Mouse (Mus musculus): ENCODE measurements around the gene Lrp8.
A peak's percentile ranks its signal among the peaks of the same experiment; 100 is the strongest.

The Lrp8 gene

DNA sequence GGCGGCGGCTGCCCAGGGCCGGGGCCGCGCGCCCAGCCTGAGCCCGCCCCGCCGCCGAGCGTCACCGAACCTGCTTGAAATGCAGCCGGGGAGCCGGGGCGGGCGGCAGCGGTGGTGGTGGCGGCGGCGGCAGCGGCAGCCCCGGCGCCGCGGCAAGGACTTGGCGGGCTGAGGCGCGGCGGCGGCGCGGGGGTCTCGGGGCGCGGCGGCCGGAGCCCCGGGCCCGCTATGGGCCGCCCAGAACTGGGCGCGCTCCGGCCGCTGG, at the start of gene Lrp8:
Gene Lrp8, plus strand, starts transcription at position 77 of the 265 bp plus-strand sequence.
- no peak for DNase-seq

DNA sequence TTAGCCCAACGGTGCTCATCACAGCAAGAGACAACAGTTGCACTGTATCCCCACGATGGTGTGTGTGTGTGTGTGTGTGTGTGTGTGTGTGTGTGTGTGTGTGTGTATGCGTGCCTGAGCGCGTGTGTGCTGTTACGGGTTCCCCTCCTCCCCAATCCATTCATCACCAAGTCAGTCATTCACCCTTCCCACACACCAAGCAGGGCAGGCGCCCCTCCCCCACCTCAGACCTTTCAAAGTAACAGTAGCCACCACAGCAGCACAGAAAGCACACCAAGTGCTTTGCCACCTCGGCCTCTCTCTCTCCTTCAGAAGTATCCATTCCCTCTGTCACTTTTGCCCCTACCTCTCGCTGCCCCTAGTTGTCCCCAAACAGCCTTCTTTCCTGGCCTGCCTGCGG, 45.8 kb upstream of the Lrp8 start:
- DNase-seq: no peak

DNA sequence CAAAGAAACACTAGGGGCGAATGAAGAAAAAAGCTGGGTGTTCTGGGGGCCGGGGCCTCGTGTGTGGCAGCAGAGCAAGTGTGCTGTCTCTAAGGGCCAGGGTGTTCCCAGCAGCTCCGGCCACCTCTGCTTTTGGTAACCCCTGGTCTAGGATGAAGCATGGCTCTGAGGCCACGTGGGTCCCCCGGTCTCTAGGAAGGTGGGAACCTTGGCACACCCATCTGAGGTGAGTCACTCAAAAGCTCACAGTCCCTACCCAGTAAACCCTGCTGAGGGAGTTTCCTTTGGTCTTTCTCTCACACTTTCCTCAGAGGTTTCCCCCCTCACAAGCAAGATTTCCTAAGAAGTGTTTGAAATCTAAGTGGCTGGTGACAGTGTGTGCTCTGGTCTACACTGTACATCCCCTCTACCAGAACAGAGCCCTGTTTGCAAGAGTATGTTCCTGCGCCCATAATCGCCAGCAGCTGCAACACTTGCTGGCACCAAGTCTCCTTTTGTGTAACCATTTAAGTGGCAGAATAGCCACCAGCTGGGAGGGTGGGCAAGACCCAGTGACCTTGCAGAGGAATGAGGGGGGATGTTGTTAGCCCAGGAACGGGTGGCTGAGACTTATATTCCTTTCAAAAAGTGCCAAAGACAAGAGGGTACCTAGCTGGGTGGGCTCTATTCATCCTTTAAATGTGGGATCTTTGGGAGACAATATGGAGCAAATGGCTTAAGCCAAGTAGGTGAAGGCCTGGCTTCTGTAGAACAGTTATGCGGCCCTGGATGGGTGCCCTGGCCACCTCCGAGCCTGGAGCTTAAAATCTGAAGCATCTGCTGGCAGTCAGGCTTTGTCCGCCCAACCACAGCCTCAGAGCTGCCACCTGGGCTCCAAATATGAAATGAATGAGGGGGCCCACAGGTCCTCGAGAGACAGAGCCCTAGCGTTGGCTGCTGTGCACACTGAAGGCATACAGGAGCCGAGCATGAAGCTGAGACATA, 44.3 kb upstream of the Lrp8 start:
- DNase-seq: no peak

DNA sequence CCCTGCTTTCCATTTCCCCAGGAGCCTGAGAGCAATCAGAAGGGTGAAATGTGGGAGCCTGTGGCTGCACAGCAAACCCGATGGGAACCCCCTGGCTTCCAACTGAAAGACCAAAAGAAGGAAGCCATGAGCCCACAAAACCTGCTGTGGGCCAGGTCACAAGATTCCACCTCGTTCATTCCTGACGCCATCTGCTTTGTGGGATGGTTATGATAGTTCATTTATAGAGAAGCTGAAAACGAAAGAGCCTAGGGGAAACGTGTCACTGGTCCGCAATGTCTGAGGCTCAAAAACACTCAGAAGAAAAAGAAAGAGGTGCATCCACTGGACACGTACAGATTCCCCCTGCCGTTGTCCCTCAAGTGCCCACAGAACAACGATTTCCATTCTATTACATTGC, 43.1 kb upstream of the Lrp8 start:
- no peak for DNase-seq

DNA sequence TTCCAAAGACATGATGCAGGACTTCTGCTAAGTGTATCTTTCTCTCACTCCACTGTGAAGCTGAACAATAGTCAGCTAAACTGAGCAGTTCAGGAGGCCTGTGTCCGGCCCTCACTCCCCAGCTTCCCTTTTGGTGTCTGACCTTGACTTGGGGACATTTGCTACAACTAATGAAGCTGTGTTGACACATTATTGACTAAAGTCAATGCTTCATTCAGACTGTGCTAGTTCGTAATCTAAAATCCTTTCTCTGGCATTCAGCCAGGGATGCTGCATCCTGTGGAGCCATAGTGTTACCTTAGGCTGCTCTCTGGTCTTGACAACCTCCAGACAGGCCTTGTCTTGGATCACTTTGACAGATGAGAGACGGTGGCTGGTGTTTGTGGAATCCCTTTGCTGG, 39.1 kb upstream of the Lrp8 start:
- DNase-seq: no peak

DNA sequence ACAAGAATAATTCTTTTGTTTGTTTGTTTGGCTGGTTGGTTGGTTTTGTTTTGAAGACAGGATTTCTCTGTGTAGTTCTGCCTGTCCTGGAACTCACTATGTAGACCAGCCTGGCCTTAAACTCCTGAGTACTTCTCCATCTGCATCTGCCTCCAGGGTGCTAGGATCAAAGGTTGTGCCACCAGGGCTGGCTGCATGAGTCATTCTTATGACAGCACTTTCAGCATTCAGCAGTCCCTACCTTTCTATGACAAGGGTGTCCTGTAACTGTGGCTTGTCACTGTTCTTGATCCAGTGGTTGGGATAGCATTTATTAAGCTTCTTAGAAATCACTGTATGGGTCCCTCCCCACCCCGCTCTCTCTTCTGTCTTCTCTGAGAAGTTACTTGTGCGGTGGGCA, 38.5 kb upstream of the Lrp8 start:
- no peak for DNase-seq

DNA sequence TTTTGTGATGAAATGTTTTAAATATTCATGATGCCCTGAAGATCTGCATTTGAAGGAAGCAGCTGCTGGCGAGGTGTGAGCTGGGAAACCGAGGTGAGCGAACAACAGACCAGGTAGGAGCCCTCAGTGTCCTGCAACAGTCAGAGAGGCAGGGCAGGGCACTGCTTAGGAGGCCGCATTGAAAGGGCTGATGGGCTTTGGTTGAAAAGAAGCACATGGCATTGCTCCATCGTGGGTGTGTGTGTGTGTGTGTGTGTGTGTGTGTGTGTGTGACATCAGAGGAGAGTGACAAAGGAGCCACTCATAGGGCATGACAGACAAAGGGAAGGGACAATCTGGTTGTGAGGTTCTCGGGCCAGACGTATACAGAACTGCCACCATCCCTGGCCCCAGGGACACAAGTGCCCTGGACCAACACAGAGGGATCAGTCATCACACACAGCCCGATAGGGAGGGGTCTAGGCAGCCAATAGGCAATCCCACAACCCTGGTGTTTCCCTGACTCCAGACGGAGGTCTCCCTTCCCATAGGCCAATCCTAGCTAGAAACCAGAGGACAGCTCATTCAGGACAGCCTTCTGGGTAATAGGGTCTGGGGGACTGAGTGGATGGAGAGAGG, 36.8 kb upstream of the Lrp8 start:
- no peak for DNase-seq

DNA sequence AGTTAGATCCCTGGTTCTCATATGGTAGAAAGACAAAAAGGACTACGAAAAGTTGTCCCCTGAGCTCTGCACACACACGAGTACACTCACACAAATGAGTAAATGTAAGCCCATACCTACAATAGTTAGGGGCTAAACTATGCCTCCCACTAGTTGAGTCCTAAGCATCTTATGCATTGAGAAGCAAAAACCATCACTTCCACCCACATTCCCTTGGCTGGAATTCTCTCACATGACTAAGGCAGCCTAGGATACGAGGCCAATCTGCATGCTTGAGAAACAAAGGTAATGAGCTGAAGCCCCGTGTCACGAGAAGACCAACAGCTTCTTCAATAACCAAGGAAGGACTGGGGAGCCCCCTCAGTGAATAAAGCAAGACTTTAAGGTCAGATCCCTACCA, 35.9 kb upstream of the Lrp8 start:
- DNase-seq: no peak

DNA sequence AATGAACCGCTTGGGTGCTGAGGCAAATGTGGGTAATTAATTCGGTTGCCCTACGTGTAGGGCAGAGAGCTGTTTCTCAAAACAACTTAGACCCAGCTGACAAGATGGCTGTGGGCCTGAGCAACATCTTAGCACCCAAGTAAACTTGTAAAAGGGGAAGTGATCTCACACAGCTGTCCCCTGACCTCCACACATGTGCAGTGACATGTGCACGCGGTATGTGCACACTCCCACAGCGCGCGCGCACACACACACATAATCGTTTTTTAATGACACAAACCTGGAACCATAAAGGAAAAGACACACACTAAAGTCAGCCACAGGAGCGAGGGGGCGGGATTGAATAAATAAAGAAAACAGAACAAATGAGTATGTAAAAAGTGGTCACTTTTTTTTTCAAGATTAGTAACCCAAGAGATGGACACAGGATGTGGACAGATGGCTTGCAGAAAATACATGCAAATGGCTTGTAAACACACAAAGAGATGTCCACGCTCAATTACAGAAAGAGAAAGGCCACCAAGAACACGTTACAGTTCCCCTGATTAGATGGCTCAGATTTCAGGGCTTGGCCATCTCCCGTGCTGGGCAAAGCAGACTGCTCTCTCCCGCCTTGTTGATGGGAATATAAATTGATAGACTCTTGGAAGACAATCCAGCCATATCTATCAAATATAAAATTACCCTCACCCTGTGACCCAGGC, 29.8 kb upstream of the Lrp8 start:
- no peak for DNase-seq

DNA sequence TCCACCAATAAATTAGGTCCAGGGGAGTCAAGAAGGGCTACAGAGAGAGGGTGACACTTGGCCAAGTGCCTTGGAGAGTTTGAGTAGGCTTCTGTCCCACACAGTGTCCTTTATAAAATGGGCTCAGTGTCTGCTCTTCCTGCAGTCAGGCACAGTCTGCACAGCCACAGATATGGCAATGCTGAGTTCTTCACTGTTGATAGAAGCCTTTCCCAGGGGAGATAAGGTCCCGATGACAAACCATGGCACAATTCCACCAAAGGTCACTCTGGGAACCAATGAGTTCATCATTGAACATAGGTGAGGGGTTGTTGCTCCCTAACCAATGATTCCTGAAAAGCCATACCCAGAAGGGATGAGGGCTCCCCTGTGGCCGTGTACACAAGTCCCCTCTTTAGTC, 27.2 kb upstream of the Lrp8 start:
- DNase-seq: no peak

DNA sequence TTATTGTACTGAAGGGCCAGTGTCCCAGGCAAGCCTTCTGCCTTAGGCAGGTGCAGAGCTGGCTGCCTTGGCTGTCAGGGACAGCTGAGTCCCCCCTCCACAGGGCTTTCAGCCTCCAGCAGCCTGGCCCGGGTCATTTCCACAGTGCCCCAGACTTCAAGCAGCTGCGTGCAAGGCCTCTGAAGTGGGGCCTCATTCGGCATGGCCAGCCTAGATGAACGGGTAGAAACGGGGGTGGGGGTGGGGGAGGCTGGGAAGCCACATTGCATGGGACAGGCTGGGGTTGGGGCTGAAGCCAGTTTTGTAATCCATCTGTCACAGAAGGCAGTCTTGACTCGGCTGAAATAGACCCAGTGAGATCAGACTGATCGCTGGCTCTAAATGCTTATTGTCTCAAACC, 26.4 kb upstream of the Lrp8 start:
- DNase-seq: no peak

DNA sequence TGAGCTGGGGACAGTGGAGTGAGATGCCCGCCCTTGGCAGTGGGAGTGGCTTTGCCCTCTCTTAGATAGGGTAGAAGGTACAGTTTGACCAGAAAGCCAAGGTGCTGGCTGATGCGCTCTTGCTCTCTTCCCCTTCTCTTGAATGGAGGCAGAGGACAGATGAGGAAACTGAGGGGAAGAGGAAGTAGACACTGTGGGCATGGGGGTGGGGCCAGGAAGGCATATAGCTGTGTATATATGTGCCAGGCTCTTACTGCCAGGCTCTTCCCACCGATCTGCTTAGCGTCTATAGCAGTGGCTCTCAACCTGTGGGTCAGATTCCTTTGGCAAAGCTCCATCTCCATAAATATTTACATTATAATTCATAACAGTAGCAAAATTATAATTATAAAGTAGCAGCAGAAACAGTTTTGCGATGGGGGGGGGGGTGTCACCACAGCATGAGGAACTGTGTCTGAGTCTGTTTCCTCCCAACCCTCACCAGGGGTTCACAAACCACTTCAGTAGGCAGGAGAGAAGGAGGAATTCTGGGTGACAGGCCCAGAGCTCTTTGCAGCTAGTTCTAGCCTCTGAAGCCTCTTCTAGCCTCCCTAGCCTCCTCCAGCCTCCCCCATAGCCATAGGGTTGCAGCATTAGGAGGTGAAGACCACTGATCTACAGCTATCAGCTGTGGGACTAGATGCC, 24.9 kb upstream of the Lrp8 start:
- DNase-seq: no peak

DNA sequence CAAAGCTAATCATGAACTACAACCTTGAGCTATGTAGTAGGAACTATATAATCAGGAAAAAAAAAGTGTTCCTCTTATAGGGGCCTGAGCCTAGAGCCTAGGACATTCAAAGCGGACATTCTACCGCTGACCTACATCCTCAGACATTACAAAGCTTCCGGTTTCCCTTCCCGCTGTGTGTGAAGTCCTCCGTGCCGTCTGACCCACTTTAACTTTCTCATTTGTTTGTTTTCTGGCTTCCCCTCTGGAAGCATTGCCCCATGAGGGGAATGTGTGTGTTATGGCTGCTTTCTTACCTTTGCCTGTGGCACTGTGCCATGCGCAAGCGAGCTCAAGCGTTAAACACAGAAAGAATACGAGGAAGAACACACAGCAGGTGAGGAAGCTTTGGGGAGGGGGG, 18.5 kb upstream of the Lrp8 start:
- no peak for DNase-seq

DNA sequence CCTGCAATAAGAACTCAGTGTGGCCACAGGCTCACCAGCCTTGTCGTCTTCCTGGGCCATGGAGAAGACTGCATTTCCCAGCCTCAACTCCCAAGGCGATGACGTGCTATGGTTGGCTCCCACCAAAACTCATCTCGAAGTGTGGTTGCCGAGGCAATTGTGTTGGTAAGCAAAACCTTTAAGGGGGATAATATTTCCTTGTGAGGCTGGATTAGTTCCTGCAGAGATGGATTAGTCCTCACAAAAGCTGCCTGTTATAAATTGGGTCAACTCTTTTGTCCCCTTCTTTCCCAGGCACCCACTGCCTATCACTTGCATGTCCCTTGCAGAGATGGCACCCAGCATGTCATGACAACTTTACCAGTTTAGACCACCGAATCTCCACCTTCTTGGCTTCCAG, 13.2 kb upstream of the Lrp8 start:
- no peak for DNase-seq

DNA sequence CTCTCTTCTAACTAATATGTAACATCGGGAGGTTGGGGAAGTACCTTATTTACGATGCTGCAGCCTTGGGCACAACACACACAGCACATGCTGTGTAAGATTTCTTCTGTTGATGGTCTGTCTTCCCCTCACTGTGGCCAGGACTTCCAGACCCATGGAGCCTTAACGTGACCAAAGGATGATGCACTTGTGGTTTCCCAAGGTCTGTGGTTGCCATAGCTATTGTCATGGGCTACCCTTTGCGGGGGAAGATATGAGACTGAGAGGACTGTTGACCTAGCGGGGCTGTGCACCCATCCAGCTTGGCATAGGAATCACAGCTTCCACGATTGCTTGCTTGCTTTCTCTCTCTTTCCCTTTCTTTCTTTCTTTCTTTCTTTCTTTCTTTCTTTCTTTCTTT, 1.3 kb upstream of the Lrp8 start:
- no peak for DNase-seq

DNA sequence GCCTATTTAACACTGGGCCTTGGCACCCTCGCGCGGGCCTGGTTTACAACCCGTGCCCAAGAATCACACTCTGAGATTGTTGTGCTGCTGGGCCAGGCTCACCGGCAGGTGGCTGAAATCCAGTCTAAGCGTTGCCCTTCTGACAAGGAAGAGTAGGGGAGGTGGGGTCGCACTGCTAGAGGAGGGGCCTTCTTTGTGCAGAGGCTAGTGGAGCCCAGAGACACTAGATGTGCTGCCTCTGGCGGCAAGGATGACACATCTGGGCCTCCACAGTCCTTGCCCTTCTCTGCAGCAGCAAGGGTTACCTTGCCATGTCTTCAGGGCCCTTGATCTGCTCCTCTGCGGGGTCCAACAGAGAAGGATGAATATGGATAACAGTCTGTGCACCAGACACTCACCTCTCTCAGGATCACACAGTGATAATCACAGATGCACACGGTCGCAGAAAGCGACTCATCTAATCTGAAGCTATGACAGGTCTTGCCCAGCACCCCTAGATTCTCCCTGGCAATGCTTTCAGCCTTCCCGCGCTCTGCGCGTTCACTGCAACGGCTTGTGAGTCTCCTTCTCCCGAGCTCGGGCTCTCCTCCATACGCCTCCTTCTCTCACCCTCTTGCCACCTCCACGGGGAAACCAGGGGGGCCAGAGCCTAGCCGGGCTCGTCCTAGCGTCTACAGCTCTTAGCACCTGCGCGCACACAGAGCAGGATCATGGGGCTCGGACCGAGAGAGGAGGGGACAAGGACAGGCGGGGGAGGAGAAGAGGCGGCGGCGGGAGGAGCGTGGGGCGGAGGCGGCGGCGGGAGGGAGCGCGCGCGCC, 486 bp upstream of the Lrp8 start:
- DNase-seq: peak; percentile 83

DNA sequence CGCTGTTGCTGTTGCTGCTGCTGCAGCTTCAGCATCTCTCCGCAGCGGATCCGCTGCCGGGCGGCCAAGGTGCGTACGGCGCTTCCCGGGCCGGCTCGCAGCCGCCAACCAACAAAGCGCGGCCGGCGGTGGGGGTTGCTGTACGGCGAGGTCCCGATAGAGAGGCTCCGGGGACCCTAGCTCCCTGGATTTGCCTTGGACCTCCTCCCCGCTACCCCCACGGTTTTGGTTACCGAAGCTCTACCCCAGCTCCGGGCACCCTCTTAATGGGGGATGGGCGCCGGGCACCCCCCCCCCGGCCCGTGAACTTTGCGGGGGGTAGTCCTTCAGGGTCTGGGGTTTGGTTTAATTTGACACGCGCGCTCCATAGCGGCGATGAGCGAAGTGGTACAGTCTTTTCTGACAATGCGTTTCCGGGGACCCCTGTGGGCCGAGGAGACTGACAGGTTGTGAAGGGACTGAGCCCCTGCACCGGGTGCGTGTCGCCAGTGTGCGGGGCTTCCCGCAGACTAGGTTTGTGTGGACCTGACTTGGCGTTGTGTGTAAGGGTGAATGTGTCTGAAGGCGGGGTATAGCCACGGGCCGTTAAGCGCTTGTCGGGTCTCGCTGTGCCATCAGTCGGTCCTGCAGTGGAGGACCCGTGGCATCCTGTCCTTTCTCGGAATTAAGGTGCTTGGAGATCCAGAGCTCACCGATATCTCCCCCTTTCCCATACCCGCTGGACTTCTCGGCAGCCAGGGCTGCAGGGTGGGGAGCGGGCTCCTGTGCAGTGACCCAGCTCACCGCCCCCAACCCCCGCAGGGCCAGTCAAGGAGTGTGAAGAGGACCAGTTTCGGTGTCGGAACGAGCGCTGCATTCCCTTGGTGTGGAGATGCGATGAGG, 630 bp downstream of the Lrp8 start:
- peak; percentile 54 for DNase-seq

DNA sequence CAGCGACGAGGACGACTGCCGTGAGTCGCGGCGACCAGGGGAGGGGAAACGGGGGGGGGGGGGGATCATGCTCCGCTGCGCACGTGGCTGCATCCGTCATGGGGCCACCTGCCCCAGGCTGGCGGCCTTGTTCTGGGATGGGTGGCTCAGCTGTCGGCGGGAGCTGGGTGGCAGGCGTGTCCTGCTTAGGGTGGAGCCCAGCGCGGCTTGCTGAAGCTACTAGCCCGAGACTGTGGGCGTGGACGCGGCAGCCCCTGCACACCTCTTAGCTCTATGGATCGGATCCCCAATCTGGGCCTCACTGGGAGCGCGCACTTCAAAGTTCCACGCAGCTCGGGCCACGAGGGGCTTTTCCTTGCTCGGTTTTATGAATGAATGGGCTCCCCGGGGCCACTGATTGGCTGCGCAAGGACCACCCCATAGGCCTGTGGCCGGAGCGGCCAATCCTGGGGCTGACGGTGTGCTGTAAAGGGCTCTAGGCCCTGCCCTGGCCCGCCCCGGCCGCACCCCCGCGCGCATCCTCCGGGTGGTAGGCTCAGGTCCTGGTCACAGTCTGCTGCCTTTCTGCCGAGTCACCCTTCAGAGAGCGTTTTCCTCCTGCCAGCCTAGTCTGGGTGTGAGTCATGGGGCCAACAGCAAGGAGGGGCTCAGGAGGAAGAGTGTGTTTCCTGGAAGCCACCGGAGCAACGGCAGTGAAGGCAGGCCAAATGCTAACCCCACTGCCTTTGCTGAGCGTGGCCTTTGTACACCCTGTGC, 1.5 kb downstream of the Lrp8 start:
- peak; percentile 70 for DNase-seq

DNA sequence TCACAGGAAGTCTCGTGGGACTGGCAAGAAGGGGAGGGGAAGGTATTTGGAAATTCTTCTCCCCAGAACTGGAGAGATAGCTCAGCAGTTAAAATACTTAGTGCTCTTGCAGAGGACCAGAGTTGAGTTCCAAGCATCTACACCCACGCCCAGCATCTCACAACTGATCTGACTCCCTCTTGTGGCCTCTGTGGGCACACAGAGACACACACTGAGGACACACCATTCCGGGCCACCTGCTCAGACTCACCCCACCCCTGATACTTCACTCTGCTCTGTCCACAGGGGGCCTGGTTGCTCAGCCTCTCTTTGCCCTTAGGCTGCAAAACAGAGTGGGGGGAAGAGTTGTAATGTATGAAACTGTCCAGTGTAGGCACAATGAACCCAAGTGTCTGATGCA, 3.4 kb downstream of the Lrp8 start:
- DNase-seq: no peak

DNA sequence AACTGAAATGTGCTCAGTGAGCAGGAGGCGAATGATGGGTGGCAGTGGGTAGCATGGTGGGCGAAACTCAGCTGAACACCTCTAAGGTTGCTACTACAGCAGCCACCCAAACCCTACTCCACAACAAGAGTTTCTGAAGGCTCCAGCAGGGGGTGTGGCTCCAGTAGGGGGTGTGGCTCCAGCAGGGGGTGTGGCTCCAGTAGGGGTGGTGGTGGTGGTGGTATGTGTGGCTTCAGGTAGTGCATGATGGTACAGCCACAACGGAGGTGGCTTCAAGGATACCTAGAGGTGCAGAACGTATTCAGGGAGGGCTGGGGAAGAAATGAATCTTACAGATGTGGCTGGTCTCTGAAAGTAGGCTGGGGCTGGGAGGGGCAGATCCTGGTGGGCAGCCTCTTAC, 5.7 kb downstream of the Lrp8 start:
- DNase-seq: no peak

DNA sequence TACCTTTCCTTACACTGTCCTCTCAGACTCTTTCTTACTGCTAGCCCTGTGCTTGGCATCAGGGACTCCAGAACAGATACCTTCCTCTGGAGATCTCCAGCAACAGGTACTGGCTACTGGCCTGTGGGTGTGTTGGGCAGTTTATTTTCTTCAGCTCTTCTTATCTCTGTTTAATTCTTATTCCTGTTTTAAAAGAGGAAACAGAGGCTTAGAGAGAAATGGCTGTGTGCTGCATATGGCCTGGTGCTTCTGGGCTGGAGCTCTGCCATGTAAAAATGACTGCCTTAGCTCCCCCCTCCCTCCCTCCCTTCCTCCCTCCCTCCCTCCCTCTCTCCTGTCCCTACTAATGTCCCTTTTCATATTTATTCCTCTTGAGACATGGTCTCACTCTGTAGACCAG, 6.6 kb downstream of the Lrp8 start:
- no peak for DNase-seq
